Mouse (Mus musculus) E14TG2a.4 (cell line): ENCODE data around the gene Lrrc61.

Experiments used
- CTCF ChIP-seq: conservative IDR thresholded peaks from 2 replicates; pipeline ENCODE4 v1.5.1; 2014; ENCODE audit warnings: low read length
- POU5F1 ChIP-seq: IDR thresholded peaks from 2 replicates; pipeline ENCODE4 v1.6.1; 2014; ENCODE audit warnings: low read length, borderline replicate concordance

- TF ChIP-seq CTCF (no peak), POU5F1 (no peak)
Measured at GRCm38 (mm10) chr6:48545251-48545650, 9.3 kb upstream of the Lrrc61 start.
